ENCODE assay signal across 8 mouse cellular contexts in genomic region chr15:61157543-61157942, GRCm38 (mm10).
DNase-seq lines count a peak whose midpoint lies in the region; ATAC-seq and TF ChIP-seq lines count a peak whose summit lies in the region.

No protein-coding gene starts in this region.

- no peaks in the 10 kb centered on the region for H3K27me3 ChIP-seq in MEL (ENCODE audit: control insufficient read depth in 1 of 2, insufficient read depth in 2 of 2, low read length in 2 of 2)

- peak; percentile 72 to 75 for ATAC-seq in hematopoietic stem cell, adult 5-6 weeks (replicated peaks in 1 of 2; ENCODE audit: insufficient read depth in 1 of 2, low FRiP score in 2 of 2, low TSS enrichment in 1 of 2, low read depth in 1 of 2, poor library complexity in 2 of 2, severe bottlenecking in 2 of 2)

- no peaks in the 10 kb centered on the region for H3K79me2 ChIP-seq in MEL (ENCODE audit: control insufficient read depth, insufficient read depth, low read length, poor library complexity)

- no peak for TF ChIP-seq EP300 in MEL (IDR thresholded peaks at IDR 0.05; ENCODE audit: low read depth in 1 of 2, low read length in 2 of 2)

- TF ChIP-seq RAD21 in MEL (IDR thresholded peaks at IDR 0.05; ENCODE audit: low read depth, low read length) = peak; percentile 91

- no peaks in the 10 kb centered on the region for H3K4me1 ChIP-seq in MEL (ENCODE audit: control insufficient read depth in 1 of 2, insufficient read depth in 2 of 2, low read length in 2 of 2)

- peak; percentile 94 to 97 (median 97) for TF ChIP-seq CTCF in MEL (IDR thresholded peaks at IDR 0.05 in 2 of 3, conservative IDR thresholded peaks at IDR 0.05 in 1 of 3; ENCODE audit: control insufficient read depth in 1 of 3, insufficient read depth in 1 of 3, low read depth in 2 of 3, low read length in 3 of 3, poor library complexity in 1 of 3, severe bottlenecking in 1 of 3)

- TF ChIP-seq POLR2A in MEL (IDR thresholded peaks at IDR 0.05; ENCODE audit: control insufficient read depth in 1 of 2, insufficient read depth in 1 of 2, low read depth in 1 of 2, low read length in 2 of 2, poor library complexity in 1 of 2) = no peak

- H3K9ac ChIP-seq in MEL (ENCODE audit: control insufficient read depth, low read depth, low read length, poor library complexity, severe bottlenecking) = no peak overlapping the region

- peak; percentile 77 for DNase-seq in MEL (ENCODE audit: low read depth, low spot score)
- DNase-seq in cerebellum, adult 11-12 months = peak; percentile 49
- DNase-seq in forelimb bud, embryonic 11.5 days (ENCODE audit: low read depth, low spot score) = peak; percentile 89
- DNase-seq in layer of hippocampus, adult 8-10 months (ENCODE audit: low spot score in 2 of 2) = peak; percentile 85 to 97
- peak; percentile 93 for DNase-seq in lung, postnatal 10 days
- peak; percentile 81 for DNase-seq in ovary, postnatal 36 days (ENCODE audit: low spot score)
- DNase-seq in thymus, postnatal 14 days = peak; percentile 86

- no peaks in the 10 kb centered on the region for H3K9me3 ChIP-seq in MEL (replicated peaks; ENCODE audit: insufficient read depth, low read length)

- no peaks in the 10 kb centered on the region for H3K36me3 ChIP-seq in MEL (ENCODE audit: control insufficient read depth in 1 of 2, insufficient read depth in 2 of 2, low read length in 2 of 2)

- H3K27ac ChIP-seq in MEL (ENCODE audit: control insufficient read depth, low read depth, low read length) = no peak overlapping the region

- H3K4me3 ChIP-seq in MEL (ENCODE audit: control insufficient read depth in 1 of 2, insufficient read depth in 1 of 2, low read depth in 2 of 2, low read length in 2 of 2) = no peak overlapping the region

TF ChIP-seq in MEL, 35 proteins besides CTCF, POLR2A, EP300 and RAD21:
- no peak for TF ChIP-seq ELF1 (IDR thresholded peaks at IDR 0.05; ENCODE audit: low read depth, low read length)
- TF ChIP-seq SMC3 (IDR thresholded peaks at IDR 0.05; ENCODE audit: low read depth, low read length) = peak; percentile 94
- TF ChIP-seq ZNF384 (IDR thresholded peaks at IDR 0.05; ENCODE audit: low read depth, low read length) = peak; percentile 57; the same call in 1 of the 2 replicates
- TF ChIP-seq USF1 (IDR thresholded peaks at IDR 0.05; ENCODE audit: low read depth, low read length) = no peak
- no peak for TF ChIP-seq MYC (IDR thresholded peaks at IDR 0.05; ENCODE audit: low read depth, low read length)
- 0 out of 2 replicates have a peak, but pooled peaks have one; percentile 26 for TF ChIP-seq SIN3A (IDR thresholded peaks at IDR 0.05; ENCODE audit: low read length)
- TF ChIP-seq MXI1 (IDR thresholded peaks at IDR 0.05; ENCODE audit: low read depth, low read length) = no peak
- no peak for TF ChIP-seq ZMIZ1 (IDR thresholded peaks at IDR 0.05; ENCODE audit: low read depth, low read length)
- peak; percentile 73 for TF ChIP-seq ZC3H11A (IDR thresholded peaks at IDR 0.05; ENCODE audit: low read depth, low read length)
